Mouse (Mus musculus) heart, adult 2 months (tissue): Measurements from ENCODE around the gene Zbtb7b.

ENCODE experiments used
- CTCF ChIP-seq: fragments of 200-600 bp; IDR thresholded peaks from 2 replicates; pipeline ENCODE4 v1.8.1; 2022; ENCODE audit warnings: antibody characterized with exemption, mild to moderate bottlenecking, moderate library complexity
- EP300 ChIP-seq: fragments of 200-500 bp; IDR thresholded peaks from 2 replicates; pipeline ENCODE4 v1.6.1; 2011; ENCODE audit warnings: low read depth, low read length, control low read depth; ENCODE audit not compliant: insufficient read depth
- POLR2A ChIP-seq: fragments of 200-500 bp; IDR thresholded peaks from 2 replicates; pipeline ENCODE4 v1.6.1; 2011; ENCODE audit warnings: mild to moderate bottlenecking, low read depth, low read length, control low read depth; ENCODE audit not compliant: insufficient read depth

DNA sequence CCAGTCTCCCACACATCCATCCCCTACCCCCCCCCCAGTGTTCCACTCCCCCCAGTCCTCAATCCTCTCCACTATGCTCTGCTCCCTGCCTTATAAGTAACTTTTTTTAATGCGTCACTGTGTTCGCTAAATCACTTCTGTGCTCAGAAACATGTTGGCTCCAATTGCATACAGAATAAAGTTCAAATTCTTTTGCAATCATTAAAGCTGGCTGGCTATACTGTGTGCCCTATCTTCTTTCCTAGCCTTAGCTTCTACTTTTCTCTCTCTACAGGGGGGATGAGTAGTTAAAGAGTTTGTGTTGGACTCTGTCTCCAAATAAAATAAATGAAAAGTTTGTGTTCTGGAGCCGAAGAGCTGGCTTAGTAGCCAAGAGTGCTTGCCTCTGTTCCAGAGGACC lies 15.1 kb upstream of the Zbtb7b start:
- TF ChIP-seq POLR2A = no peak
- no peak for TF ChIP-seq CTCF
- no peak for TF ChIP-seq EP300
